Mouse (Mus musculus): ENCODE results near the gene 2810021J22Rik. TPM values are rescaled to one million over a fixed set of nuclear protein-coding genes. Genes with fewer than 3 reads are reported as not detected.
"Not testable (repeated sequence)": the region's sequence is repeated elsewhere in the genome, so short reads cannot be mapped to it uniquely, and the experiment has no call there.

Gene 2810021J22Rik
- 2.6 and 3.2 TPM in 2 replicates for polyA plus RNA-seq (2015; fragmentation: Nextera tagmentation; extraction: Ambion mirVana)

- ATAC-seq (ENCODE audit: low FRiP score, low TSS enrichment) = peak; percentile 93
- peak within 1 kb of the TSS; percentile 84 for H3K4me2 ChIP-seq (replicated peaks; ENCODE audit: low read depth)
- WGBS = 4% methylated on average over 37 of the region's 37 CpGs
- TF ChIP-seq EP300 (optimal IDR thresholded peaks at IDR 0.05) (no peak), CTCF (IDR thresholded peaks at IDR 0.05; ENCODE audit: low read depth) (peak; percentile 38)
- peak; percentile 88 for DNase-seq (ENCODE audit: low spot score)
- peak within 1 kb of the TSS; percentile 74 for H3K9ac ChIP-seq (ENCODE audit: low read length)
- peak within 1 kb of the TSS; percentile 67 for H3K27ac ChIP-seq (replicated peaks)
- peak within 1 kb of the TSS; percentile 69 for H3K4me3 ChIP-seq (ENCODE audit: low read depth, low read length)
- 0 out of 2 replicates have a peak, but pooled peaks cover 2% of the 10 kb centered on the region for H3K4me1 ChIP-seq (replicated peaks; ENCODE audit: control insufficient read depth, insufficient read depth)
- no peaks in the 10 kb centered on the region for H3K9me3 ChIP-seq (ENCODE audit: control insufficient read depth, low read length)
- H3K36me3 ChIP-seq (ENCODE audit: control insufficient read depth, insufficient read depth, low read length) = no peaks in the 10 kb centered on the region
- no peaks in the 10 kb centered on the region for H3K27me3 ChIP-seq (ENCODE audit: control insufficient read depth, insufficient read depth, low read length)
Measured at GRCm38 (mm10) chr11:58867039-58867953, at the start of gene 2810021J22Rik. Gene 2810021J22Rik (plus strand): TSS chr11:58867216.

- not testable (repeated sequence) for H3K4me1 ChIP-seq (replicated peaks; ENCODE audit: control insufficient read depth, insufficient read depth); H3K9ac ChIP-seq (ENCODE audit: low read length); ATAC-seq (ENCODE audit: low FRiP score, low TSS enrichment); H3K4me3 ChIP-seq (ENCODE audit: low read depth, low read length); H3K27me3 ChIP-seq (ENCODE audit: control insufficient read depth, insufficient read depth, low read length); H3K27ac ChIP-seq (replicated peaks); H3K36me3 ChIP-seq (ENCODE audit: control insufficient read depth, insufficient read depth, low read length); DNase-seq (ENCODE audit: low spot score); H3K9me3 ChIP-seq (ENCODE audit: control insufficient read depth, low read length); H3K4me2 ChIP-seq (replicated peaks; ENCODE audit: low read depth)
Measured at GRCm38 (mm10) chr11:58828937-58829336, 38.1 kb upstream of the 2810021J22Rik start, which contains the start of gene Olfr312. Gene Olfr312 (plus strand): TSS chr11:58829237.

DNA sequence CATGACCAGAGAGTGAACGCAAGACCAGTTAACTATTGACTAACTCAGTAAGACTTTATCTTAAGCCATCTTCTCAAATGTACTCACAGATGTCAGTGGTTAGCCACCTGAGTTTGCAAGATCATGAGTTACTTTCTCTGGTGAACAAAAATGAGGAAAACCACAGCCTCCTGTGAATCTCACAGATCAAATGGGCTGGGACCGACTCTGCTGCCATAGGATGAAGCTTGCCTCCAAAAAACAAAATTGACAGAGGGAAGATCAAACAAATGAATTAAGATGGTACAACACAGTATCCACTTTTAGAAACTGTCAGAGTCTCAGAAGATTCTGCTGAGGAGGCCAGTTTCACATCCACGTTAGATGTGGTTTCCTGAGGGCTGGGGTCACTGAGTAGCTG is 37.3 kb upstream of the 2810021J22Rik start:
- DNase-seq (ENCODE audit: low spot score) (no peak), ATAC-seq (ENCODE audit: low FRiP score, low TSS enrichment) (no peak)
- Histone ChIP-seq H3K27ac (replicated peaks) (no peak overlapping the region), H3K4me1 (replicated peaks; ENCODE audit: control insufficient read depth, insufficient read depth) (no peaks in the 10 kb centered on the region), H3K9ac (ENCODE audit: low read length) (no peak overlapping the region), H3K4me3 (ENCODE audit: low read depth, low read length) (no peak overlapping the region), H3K27me3 (ENCODE audit: control insufficient read depth, insufficient read depth, low read length) (no peaks in the 10 kb centered on the region), H3K4me2 (replicated peaks; ENCODE audit: low read depth) (no peak overlapping the region), H3K9me3 (ENCODE audit: control insufficient read depth, low read length) (no peaks in the 10 kb centered on the region), H3K36me3 (ENCODE audit: control insufficient read depth, insufficient read depth, low read length) (no peaks in the 10 kb centered on the region)
- WGBS = 78% methylated on average over 3 of the region's 3 CpGs
- TF ChIP-seq CTCF (IDR thresholded peaks at IDR 0.05; ENCODE audit: low read depth) = no peak
- no peak for TF ChIP-seq EP300 (optimal IDR thresholded peaks at IDR 0.05)

DNA sequence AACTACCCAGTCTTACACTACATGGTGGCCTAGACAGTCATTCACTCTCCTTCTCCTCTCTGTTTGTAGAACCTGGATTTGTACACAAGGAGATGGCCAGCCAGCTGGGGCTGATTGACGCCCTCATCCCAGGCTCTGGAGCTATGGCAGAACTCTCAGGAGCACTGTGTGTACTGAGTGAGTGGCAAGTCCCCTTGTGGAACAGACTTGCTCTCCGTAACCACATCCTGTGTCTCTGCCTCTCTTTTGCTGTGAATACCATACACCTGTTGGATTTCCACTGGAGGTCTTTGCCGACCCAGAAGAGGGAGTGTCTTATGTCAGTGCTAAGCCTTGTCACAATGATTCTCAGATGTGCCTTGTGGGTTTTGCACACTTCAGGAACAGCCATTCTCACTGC is 34.5 kb upstream of the 2810021J22Rik start:
- DNase-seq (ENCODE audit: low spot score); H3K27ac ChIP-seq (replicated peaks); H3K27me3 ChIP-seq (ENCODE audit: control insufficient read depth, insufficient read depth, low read length); H3K4me3 ChIP-seq (ENCODE audit: low read depth, low read length); H3K9ac ChIP-seq (ENCODE audit: low read length); ATAC-seq (ENCODE audit: low FRiP score, low TSS enrichment); H3K9me3 ChIP-seq (ENCODE audit: control insufficient read depth, low read length); H3K4me1 ChIP-seq (replicated peaks; ENCODE audit: control insufficient read depth, insufficient read depth); H3K4me2 ChIP-seq (replicated peaks; ENCODE audit: low read depth); H3K36me3 ChIP-seq (ENCODE audit: control insufficient read depth, insufficient read depth, low read length): not testable (repeated sequence)
- WGBS = 62% methylated on average over 3 of the region's 3 CpGs

DNA sequence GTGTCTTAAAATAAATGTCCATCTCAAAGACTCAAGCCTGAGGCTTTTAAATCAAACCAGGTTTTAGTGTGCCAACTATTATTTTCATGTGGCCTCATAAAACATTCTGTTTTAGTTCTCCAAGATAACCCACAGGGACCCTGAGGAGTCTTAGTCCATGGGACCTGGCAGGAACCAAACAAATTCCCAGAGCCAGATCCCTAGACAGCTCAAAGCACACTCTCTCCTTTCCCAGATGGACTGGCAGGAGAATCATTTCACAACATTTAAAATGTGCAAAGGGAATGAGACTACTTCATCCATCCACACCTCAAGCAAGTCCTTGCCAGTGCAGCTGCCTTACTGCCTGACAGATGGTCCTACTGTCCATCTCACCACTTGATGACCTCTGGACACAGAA is 28.1 kb upstream of the 2810021J22Rik start, which contains the start of gene Olfr311:
Olfr311 (plus strand) TSS at position 301 of the 400 bp plus-strand sequence.
- H3K4me2 ChIP-seq (replicated peaks; ENCODE audit: low read depth); DNase-seq (ENCODE audit: low spot score); H3K27me3 ChIP-seq (ENCODE audit: control insufficient read depth, insufficient read depth, low read length); H3K27ac ChIP-seq (replicated peaks); H3K36me3 ChIP-seq (ENCODE audit: control insufficient read depth, insufficient read depth, low read length); H3K9me3 ChIP-seq (ENCODE audit: control insufficient read depth, low read length); ATAC-seq (ENCODE audit: low FRiP score, low TSS enrichment); H3K4me3 ChIP-seq (ENCODE audit: low read depth, low read length); H3K4me1 ChIP-seq (replicated peaks; ENCODE audit: control insufficient read depth, insufficient read depth); H3K9ac ChIP-seq (ENCODE audit: low read length): not testable (repeated sequence)

- under 1% methylated on average over 24 of the region's 24 CpGs for WGBS
- ATAC-seq (ENCODE audit: low FRiP score, low TSS enrichment) = peak; percentile 100
Measured at GRCm38 (mm10) chr11:58846919-58847461, 20.0 kb upstream of the 2810021J22Rik start, which contains the start of gene Gm12258. Gene Gm12258 (plus strand): TSS chr11:58847158.

More at GRCm38 (mm10) chr11:58846919-58847461, 20.0 kb upstream of the 2810021J22Rik start, which contains the start of gene Gm12258:
- H3K27me3 ChIP-seq (ENCODE audit: control insufficient read depth, insufficient read depth, low read length) = no peaks in the 10 kb centered on the region
- peak within 1 kb of the TSS; percentile 68 for H3K4me2 ChIP-seq (replicated peaks; ENCODE audit: low read depth)
- peak; percentile 87 for DNase-seq (ENCODE audit: low spot score)
- peak within 1 kb of the TSS; percentile 79 for H3K9ac ChIP-seq (ENCODE audit: low read length)
- H3K4me3 ChIP-seq (ENCODE audit: low read depth, low read length) = peak within 1 kb of the TSS; percentile 71
- 0 out of 2 replicates have a peak, but pooled peaks cover 5% of the 10 kb centered on the region for H3K36me3 ChIP-seq (ENCODE audit: control insufficient read depth, insufficient read depth, low read length)
- TF ChIP-seq EP300 (optimal IDR thresholded peaks at IDR 0.05) (no peak), CTCF (IDR thresholded peaks at IDR 0.05; ENCODE audit: low read depth) (no peak)
- H3K4me1 ChIP-seq (replicated peaks; ENCODE audit: control insufficient read depth, insufficient read depth) = no peaks in the 10 kb centered on the region
- peak within 1 kb of the TSS; percentile 45 for H3K27ac ChIP-seq (replicated peaks)
- H3K9me3 ChIP-seq (ENCODE audit: control insufficient read depth, low read length) = no peaks in the 10 kb centered on the region

Measured in stomach, postnatal 0 days (tissue).